Mouse (Mus musculus) gastrocnemius, postnatal 36 days (tissue): Measurements from ENCODE around the gene Gadd45a. TPM values are rescaled to one million over a fixed set of nuclear protein-coding genes. Genes with fewer than 3 reads are reported as not detected.
A peak's percentile ranks its signal among the peaks of the same experiment; 100 is the strongest.

Source experiments
- DNase-seq, 2 experiments: peaks; one replicate each; pipeline ENCODE4 v3.0.0; 2022
- intact Hi-C: fragments of 180-260 bp; cut with DNase I; formaldehyde crosslinking; loops from one replicate; pipeline ENCODE4 v1.15.1; 2025
- long read RNA-seq, 2 experiments: library from polyadenylated mRNA; stranded (forward); transcript quantifications; one replicate each; pipeline ENCODE4 v2.0.0; 2021
- total RNA-seq, 2 experiments: library from RNA; stranded (reverse); gene quantifications; 2 replicates each; pipeline ENCODE4 v1.2.3; 2021

Gadd45a gene
- 10 to 100 TPM; 39.6 to 48.7 TPM for total RNA-seq
- long read RNA-seq, experiment 1, transcript Gadd45a-201 (4 exons, 1,223 nt): major isoform, 17 of 26 reads
- long read RNA-seq, experiment 1, partial matches to known transcripts: 0 of 26 reads
- long read RNA-seq, experiment 1, other reads (novel, unspliced or antisense): 9 of 26 reads
- long read RNA-seq, experiment 2, transcript Gadd45a-201 (4 exons, 1,223 nt): major isoform, 6 of 17 reads
- long read RNA-seq, experiment 2, partial matches to known transcripts: 0 of 17 reads
- long read RNA-seq, experiment 2, other reads (novel, unspliced or antisense): 10 of 17 reads

DNA sequence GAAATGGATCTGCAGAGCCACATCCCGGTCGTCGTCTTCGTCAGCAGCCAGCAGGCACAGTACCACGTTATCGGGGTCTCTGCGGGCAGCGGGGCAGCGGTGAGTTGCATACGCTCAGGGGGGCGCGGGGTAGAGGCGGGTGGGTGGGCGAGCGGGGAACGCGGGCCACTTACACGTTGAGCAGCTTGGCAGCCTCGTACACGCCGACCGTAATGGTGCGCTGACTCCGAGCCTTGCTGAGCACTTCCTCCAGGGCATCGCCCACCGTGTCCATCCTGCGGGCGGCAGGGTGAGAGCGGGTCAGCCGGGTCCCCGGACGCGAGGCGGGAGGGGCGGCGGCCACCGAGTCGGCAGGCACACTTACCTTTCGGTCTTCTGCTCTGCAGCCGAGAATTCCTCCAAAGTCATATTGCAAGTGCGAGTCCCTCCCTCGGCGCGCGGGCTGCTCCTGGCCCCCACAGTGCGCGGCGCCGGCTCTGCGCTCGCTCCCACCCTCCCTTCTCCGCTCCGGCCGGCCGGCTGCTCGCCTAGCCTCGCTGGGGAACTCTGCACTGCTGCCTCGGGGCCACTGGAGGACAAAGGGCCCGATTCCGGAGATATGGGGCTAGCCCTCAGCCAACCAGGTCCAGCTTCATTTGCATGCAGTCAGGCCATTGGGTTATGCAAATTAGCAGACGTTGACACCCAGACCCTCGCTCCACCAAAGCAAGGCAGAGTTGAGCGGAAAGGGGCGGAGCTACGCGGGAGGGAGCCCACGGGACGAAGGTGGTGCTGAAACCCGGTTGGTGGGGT lies at the start of gene Gadd45a:
Gadd45a (minus strand) TSS at position 621 of the 792 bp plus-strand sequence.
- intact Hi-C loops: loop anchor here (1.0 to 5.0 kb wide), 5 partner anchors 65 to 120 kb away; no protein-coding TSS in a partner anchor
- DNase-seq: peak; percentile 93 to 94

- intact Hi-C loops: no loop called here
- DNase-seq: no peak
Measured at GRCm38 (mm10) chr6:67085850-67086437, 48.7 kb upstream of the Gadd45a start.

- intact Hi-C loops: no loop called here
Measured at GRCm38 (mm10) chr6:67084465-67084864, 47.2 kb upstream of the Gadd45a start.

DNA sequence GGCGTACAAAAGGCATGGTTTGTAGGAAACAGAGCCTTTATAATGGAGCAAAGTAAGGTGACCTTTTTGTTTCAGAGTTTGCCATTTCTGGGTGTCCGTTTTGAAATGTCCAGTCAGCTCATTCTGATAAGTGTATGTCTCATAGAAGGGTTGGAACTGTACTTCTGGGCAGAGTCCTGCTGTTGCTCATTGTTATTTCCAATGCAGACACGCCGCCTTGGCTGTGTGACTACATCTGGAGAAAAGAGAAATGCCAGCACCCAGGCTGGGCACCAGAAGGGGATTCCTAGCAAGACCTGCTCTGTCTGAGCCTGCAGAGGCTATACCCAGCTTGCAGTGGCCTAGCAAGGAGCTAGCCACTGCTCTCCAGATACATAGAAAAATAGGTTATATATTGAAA lies 43.9 kb upstream of the Gadd45a start:
- intact Hi-C loops: no loop called here
- no peak for DNase-seq

More at GRCm38 (mm10) chr6:67084465-67084864, 47.2 kb upstream of the Gadd45a start:
- DNase-seq: no peak

DNA sequence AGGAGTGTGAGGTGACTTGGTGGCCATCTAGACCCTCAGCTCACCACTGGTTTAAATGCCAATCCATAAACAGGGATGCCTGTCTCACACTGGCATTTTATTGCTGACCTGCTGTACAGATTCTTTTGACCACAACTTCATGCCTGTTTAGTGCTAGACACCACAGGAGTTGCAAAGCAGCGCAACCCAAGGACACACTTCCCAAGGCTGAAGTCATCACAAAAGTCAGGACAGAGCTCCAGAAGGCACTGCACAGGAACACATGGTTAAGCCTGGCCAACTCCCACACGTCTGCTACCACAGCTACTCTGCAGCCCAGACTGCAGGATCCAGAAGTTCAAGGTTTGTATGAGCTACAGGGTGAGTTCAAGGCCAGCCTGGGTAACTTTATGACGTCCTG lies 40.8 kb upstream of the Gadd45a start:
- no peak for DNase-seq
- intact Hi-C loops: no loop called here

- DNase-seq: no peak
Measured at GRCm38 (mm10) chr6:67077477-67077876, 40.2 kb upstream of the Gadd45a start.

GRCm38 (mm10) chr6:67076348-67076747 lies 39.1 kb upstream of the Gadd45a start:
- intact Hi-C loops: no loop called here
- DNase-seq: peak in 1 of 2 experiments; percentile 28

More at GRCm38 (mm10) chr6:67077477-67077876, 40.2 kb upstream of the Gadd45a start:
- intact Hi-C loops: no loop called here

- intact Hi-C loops: no loop called here
- no peak for DNase-seq
Measured at GRCm38 (mm10) chr6:67074868-67075267, 37.6 kb upstream of the Gadd45a start.

DNA sequence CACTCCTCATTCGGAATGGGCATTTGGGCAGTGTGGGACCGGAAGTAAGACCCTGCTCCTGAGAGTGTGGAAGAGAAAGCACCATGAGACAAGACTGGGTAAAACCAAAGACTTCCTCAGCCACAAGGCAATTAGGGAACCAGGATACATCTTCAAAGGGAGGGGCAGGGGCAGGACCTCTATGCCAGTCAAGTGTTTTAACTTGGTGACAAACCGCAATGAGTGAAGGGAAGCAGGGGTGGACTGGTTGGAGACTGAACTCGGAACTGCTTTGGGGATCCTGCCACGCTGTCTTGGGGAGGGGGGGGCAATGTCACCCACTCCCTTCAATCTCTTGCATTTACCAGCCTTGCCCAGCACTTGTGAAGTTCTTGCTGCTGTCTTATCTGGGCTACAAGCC lies 36.7 kb upstream of the Gadd45a start:
- no peak for DNase-seq
- intact Hi-C loops: no loop called here

DNA sequence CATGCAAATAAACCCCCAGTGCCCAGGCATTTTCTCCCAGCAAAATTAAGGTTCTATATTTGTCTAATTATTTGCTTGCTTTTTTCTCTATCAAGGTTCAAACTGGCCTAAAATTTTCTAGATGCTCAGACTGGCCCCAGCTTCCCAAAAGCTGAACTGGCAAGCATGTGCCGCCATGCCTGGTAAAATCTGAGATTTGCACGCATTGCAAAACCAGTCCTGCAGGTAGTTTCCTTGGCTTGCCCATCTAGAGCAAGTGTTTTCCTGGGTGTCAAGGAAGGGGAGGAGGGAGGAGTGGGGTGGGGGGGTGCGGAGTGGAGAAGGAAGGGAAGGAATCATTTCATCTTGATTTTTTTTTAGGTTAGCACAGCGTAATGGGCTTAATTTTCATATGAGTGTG lies 36.2 kb upstream of the Gadd45a start:
- intact Hi-C loops: no loop called here

DNA sequence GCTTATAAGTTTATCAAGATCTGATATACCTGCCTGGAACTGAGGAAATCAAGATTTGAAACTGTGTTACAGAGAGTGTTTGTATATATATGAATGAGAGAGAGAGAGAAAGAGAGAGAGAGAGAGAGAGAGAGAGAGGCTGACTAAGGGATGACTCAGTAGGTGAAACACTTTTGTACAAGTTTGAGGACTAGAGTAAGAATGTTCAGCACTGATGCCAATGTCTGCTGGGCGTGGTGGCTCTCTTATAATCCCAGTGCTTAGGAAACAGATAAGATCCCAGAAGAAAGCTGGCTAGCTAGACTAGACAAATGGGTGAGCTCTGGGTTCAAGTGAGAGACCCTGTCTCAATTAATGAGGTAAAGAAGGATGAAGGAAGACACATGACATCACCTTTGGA lies 34.4 kb upstream of the Gadd45a start:
- intact Hi-C loops: no loop called here
- DNase-seq: no peak

More for the DNA sequence above, 36.2 kb upstream of the Gadd45a start:
- DNase-seq: no peak

DNA sequence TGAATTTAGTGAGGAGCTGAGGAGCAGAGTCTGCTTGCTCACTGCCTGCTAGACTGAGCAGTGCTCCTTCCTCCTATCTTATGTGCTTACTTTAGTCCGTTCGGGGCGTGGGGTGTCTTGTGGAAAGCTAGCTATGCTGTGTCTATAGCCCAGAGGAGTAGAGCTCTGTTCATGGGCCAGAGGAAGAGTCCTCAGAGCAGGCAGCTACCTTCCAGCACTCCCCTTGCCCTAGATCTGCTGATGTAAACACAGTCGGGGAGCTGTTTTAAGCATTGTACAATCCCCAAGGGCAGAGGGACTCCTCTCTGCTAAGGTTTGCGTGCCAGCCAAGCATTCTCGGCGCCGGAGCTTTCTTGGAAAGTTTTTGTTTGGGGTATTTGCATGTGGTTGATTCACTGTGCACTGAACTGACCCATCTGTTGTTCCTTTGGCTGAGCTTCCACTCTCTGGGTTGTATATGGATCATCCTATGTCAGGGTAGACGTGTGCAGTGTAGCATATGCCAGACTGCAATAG lies 32.6 kb upstream of the Gadd45a start:
- DNase-seq: no peak
- intact Hi-C loops: no loop called here

- intact Hi-C loops: no loop called here
- no peak for DNase-seq
Measured at GRCm38 (mm10) chr6:67069219-67069762, 32.0 kb upstream of the Gadd45a start.

DNA sequence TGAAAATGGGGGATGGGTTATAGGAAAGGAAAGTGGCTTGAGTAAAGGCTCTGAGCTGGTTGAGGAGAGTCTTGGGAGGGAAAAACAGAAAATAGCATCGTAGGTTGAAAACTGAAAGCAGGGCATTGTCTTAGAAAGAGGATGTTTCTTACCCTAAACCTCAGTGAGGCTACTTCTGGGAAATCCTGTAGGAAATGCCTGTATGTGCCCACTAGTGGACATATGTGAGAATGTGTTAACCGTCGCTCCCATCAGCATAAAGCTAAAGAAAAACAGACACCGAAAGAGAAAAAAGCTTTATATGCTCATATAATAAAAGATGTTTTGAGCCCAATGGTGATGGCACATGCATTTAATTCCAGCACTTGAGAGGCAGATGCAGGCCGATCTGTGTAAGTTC lies 22.8 kb upstream of the Gadd45a start:
- intact Hi-C loops: no loop called here
- no peak for DNase-seq

GRCm38 (mm10) chr6:67057991-67058696 lies 20.9 kb upstream of the Gadd45a start:
- intact Hi-C loops: loop anchor here (5.0 kb wide), 2 partner anchors 44 to 79 kb away; no protein-coding TSS in a partner anchor
- DNase-seq: no peak

- no peak for DNase-seq
- intact Hi-C loops: loop anchor here (5.0 kb wide), 2 partner anchors 45 to 80 kb away; no protein-coding TSS in a partner anchor
Measured at GRCm38 (mm10) chr6:67057574-67057973, 20.3 kb upstream of the Gadd45a start.

DNA sequence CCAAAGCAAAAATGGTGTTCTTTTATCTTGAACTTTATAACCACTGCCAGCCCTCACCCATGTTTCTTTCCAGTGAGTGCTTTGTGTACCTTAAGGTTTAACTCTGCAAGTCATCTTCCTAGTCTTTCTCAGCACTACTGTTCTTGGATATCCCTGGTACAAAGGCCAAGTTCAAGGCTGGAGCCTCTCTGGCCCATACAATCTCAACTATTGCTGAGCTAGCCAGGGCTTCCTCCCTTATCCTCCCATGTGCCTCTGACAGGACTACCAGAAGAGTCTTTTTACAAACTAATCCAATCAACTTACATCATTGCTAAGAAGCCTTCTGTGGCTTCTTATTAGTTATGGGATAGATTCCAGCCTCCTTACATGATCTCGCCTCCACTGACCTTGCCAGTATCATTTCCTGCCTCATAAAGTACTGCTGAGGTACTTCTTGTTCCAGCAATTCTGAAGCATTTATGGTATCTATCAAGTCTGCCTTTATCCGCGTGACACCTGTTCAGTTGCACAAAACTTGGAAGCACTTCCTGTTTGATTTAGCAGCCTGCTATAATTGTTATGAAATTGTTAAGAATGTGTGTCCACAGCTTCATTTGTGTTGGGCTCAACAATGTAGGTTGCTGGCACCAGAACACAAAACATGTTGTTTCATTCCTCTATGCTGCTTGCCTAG lies 19.8 kb upstream of the Gadd45a start:
- no peak for DNase-seq
- intact Hi-C loops: loop anchor here (5.0 kb wide), 2 partner anchors 45 to 80 kb away; no protein-coding TSS in a partner anchor

DNA sequence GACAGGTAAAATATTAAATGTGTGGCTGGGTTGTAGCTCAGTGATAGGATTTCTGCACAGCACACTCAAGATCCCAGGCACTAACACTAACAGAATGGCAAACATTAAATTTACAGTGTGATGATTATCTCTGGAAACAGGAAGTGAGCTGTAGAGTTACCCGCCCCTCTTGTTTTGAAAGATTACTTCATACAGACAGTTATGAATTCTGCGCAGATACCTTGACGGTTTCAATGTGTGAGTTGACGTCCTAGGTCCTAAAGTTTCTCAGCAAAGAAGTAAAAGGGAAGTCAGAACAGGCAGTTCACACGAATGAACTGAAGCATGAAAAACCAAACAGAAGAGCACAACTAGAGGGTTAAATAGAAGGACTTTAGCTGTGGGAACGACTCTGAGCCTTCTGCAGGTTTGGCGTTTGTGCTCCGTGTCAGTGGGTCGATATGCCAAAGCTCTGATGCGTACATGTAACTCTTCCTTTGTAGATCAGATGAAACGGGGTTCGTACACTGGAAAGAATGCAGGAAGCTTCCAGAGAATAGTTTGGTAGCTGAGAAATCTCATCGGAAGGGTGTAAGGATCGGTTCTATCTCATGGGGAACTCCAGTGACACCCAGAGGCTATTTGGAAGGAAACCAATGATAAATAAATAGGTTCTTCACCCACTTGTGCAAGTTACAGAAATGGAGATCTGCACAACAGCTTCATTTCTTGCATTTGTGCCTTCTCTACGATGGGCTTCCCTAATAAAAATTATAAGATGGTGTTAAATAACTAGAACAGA lies 19.0 kb upstream of the Gadd45a start:
- intact Hi-C loops: loop anchor here (5.0 kb wide), 2 partner anchors 46 to 81 kb away; no protein-coding TSS in a partner anchor
- no peak for DNase-seq
